Mouse (Mus musculus): ENCODE results near the gene Cst9.

Gene Cst9

GRCm38 (mm10) chr2:148877016-148877770 is 42.2 kb downstream of the Cst9 start:
- DNase-seq (ENCODE audit: extremely low spot score, low spot score), result no peak

GRCm38 (mm10) chr2:148878641-148879130 is 43.7 kb downstream of the Cst9 start:
- DNase-seq (ENCODE audit: extremely low spot score, low spot score), result no peak

GRCm38 (mm10) chr2:148879199-148879598 is 44.3 kb downstream of the Cst9 start:
- DNase-seq (ENCODE audit: extremely low spot score, low spot score), result no peak

- no peak for DNase-seq (ENCODE audit: extremely low spot score, low spot score)
Observed at GRCm38 (mm10) chr2:148884738-148885137, 49.8 kb downstream of the Cst9 start.
